Mouse (Mus musculus) erythroblast, embryonic 14.5 days (primary cell): Measurements from ENCODE around the gene Gm28035. TPM values are rescaled to one million over a fixed set of nuclear protein-coding genes. Genes with fewer than 3 reads are reported as not detected.

Experiments
- H3K27me3 ChIP-seq: 2 replicates; pipeline ENCODE4 v1.6.1; 2012; ENCODE audit warnings: inconsistent platforms; ENCODE audit not compliant: control insufficient read depth
- H3K36me3 ChIP-seq: 2 replicates; pipeline ENCODE4 v1.6.1; 2012; ENCODE audit warnings: mild to moderate bottlenecking, inconsistent platforms; ENCODE audit not compliant: control insufficient read depth
- H3K4me1 ChIP-seq: 2 replicates; pipeline ENCODE4 v1.6.1; 2012; ENCODE audit warnings: inconsistent platforms; ENCODE audit not compliant: control insufficient read depth
- H3K4me3 ChIP-seq: replicated peaks from 2 replicates; pipeline ENCODE3; 2012; ENCODE audit warnings: moderate library complexity, mild to moderate bottlenecking, inconsistent platforms
- H3K9me3 ChIP-seq: 2 replicates; pipeline ENCODE4 v1.6.1; 2012; ENCODE audit warnings: low read length, inconsistent platforms, mixed read lengths; ENCODE audit not compliant: control insufficient read depth
- GATA1 ChIP-seq: IDR thresholded peaks from 2 replicates; pipeline ENCODE4 v1.6.1; 2012; ENCODE audit warnings: low read length, inconsistent platforms, mixed read lengths
- TAL1 ChIP-seq: IDR thresholded peaks from 3 replicates; pipeline ENCODE4 v1.6.1; 2012; ENCODE audit warnings: low read length, inconsistent platforms, mixed read lengths
- polyA plus RNA-seq: library from polyadenylated mRNA; stranded (reverse); fragments of >175 nt; gene quantifications from 2 replicates; pipeline ENCODE4 v1.2.3, GENCODE M21; 2012

Gm28035 gene
- polyA plus RNA-seq, 1 experiment, result not detected

- H3K36me3 ChIP-seq, result peaks cover 68% of the 10 kb centered on the region
- peaks cover 10% of the 10 kb centered on the region for H3K4me1 ChIP-seq
- H3K9me3 ChIP-seq, result no peaks in the 10 kb centered on the region
- H3K27me3 ChIP-seq, result no peaks in the 10 kb centered on the region
- no peak overlapping the region for H3K4me3 ChIP-seq
- no peak for TF ChIP-seq GATA1
- TF ChIP-seq TAL1, result no peak
These were observed 23.4 kb downstream of the Gm28035 start for GRCm38 (mm10) chr2:30263811-30264210.

GRCm38 (mm10) chr2:30264671-30265519 lies 24.5 kb downstream of the Gm28035 start:
- peaks cover 12% of the 10 kb centered on the region for H3K4me1 ChIP-seq
- no peaks in the 10 kb centered on the region for H3K9me3 ChIP-seq
- H3K36me3 ChIP-seq, result peaks cover 58% of the 10 kb centered on the region
- no peak overlapping the region for H3K4me3 ChIP-seq
- no peaks in the 10 kb centered on the region for H3K27me3 ChIP-seq
- TF ChIP-seq TAL1 (no peak), GATA1 (no peak)

GRCm38 (mm10) chr2:30265767-30266253 lies 25.4 kb downstream of the Gm28035 start, which contains the start of gene Phyhd1:
Gene Phyhd1 (plus strand): TSS chr2:30266203.
- H3K4me3 ChIP-seq, result peak within 1 kb of the TSS; percentile 27
- no peak for TF ChIP-seq GATA1
- no peak for TF ChIP-seq TAL1
- no peaks in the 10 kb centered on the region for H3K9me3 ChIP-seq
- H3K4me1 ChIP-seq, result peaks cover 12% of the 10 kb centered on the region
- H3K36me3 ChIP-seq, result peaks cover 48% of the 10 kb centered on the region
- no peaks in the 10 kb centered on the region for H3K27me3 ChIP-seq

- Histone ChIP-seq H3K27me3 (no peaks in the 10 kb centered on the region), H3K36me3 (peaks cover 42% of the 10 kb centered on the region), H3K9me3 (no peaks in the 10 kb centered on the region), H3K4me3 (peak overlapping the region; percentile 27), H3K4me1 (peaks cover 12% of the 10 kb centered on the region)
- TF ChIP-seq TAL1 (no peak), GATA1 (no peak)
These were observed 26.1 kb downstream of the Gm28035 start for GRCm38 (mm10) chr2:30266392-30266941.

GRCm38 (mm10) chr2:30267466-30267865 lies 27.1 kb downstream of the Gm28035 start:
- no peaks in the 10 kb centered on the region for H3K27me3 ChIP-seq
- no peaks in the 10 kb centered on the region for H3K9me3 ChIP-seq
- peaks cover 32% of the 10 kb centered on the region for H3K36me3 ChIP-seq
- no peak for TF ChIP-seq GATA1
- TF ChIP-seq TAL1, result no peak
- H3K4me1 ChIP-seq, result peaks cover 12% of the 10 kb centered on the region
- H3K4me3 ChIP-seq, result no peak overlapping the region

- H3K4me1 ChIP-seq, result peaks cover 12% of the 10 kb centered on the region
- no peak overlapping the region for H3K4me3 ChIP-seq
- H3K36me3 ChIP-seq, result peaks cover 24% of the 10 kb centered on the region
- H3K27me3 ChIP-seq, result no peaks in the 10 kb centered on the region
- TF ChIP-seq GATA1 (no peak), TAL1 (no peak)
- no peaks in the 10 kb centered on the region for H3K9me3 ChIP-seq
These were observed 28.0 kb downstream of the Gm28035 start for GRCm38 (mm10) chr2:30268371-30268770.

- Histone ChIP-seq H3K4me1 (peaks cover 12% of the 10 kb centered on the region), H3K4me3 (no peak overlapping the region), H3K27me3 (no peaks in the 10 kb centered on the region), H3K9me3 (no peaks in the 10 kb centered on the region), H3K36me3 (peaks cover 13% of the 10 kb centered on the region)
- TF ChIP-seq GATA1, result no peak
- no peak for TF ChIP-seq TAL1
These were observed 29.0 kb downstream of the Gm28035 start for GRCm38 (mm10) chr2:30269241-30269990.

GRCm38 (mm10) chr2:30270134-30270533 lies 29.8 kb downstream of the Gm28035 start:
- TF ChIP-seq TAL1 (no peak), GATA1 (no peak)
- peaks cover 12% of the 10 kb centered on the region for H3K4me1 ChIP-seq

GRCm38 (mm10) chr2:30280743-30281142 lies 40.4 kb downstream of the Gm28035 start, which contains the start of gene Gm28038:
Gene Gm28038 (plus strand): TSS chr2:30281043.
- H3K27me3 ChIP-seq, result no peaks in the 10 kb centered on the region
- no peak within 1 kb of the TSS for H3K4me3 ChIP-seq
- TF ChIP-seq GATA1 (no peak), TAL1 (no peak)
- no peaks in the 10 kb centered on the region for H3K9me3 ChIP-seq
- peaks cover 17% of the 10 kb centered on the region for H3K36me3 ChIP-seq
- H3K4me1 ChIP-seq, result peaks cover 18% of the 10 kb centered on the region

More at GRCm38 (mm10) chr2:30270134-30270533, 29.8 kb downstream of the Gm28035 start:
- Histone ChIP-seq H3K36me3 (peaks cover 6% of the 10 kb centered on the region), H3K4me3 (no peak overlapping the region), H3K9me3 (no peaks in the 10 kb centered on the region), H3K27me3 (no peaks in the 10 kb centered on the region)
